Mouse (Mus musculus) MEL (cell line): ENCODE data around the gene Ppm1g.

Experiments
- CTCF ChIP-seq, 3 experiments: IDR thresholded peaks in 2 of 3; conservative IDR thresholded peaks in 1 of 3; 2 replicates each; pipeline ENCODE4 v1.5.1; 2011 to 2012; ENCODE audit warnings: low read length in 3 of 3, low read depth in 2 of 3, mild to moderate bottlenecking in 2 of 3, improper control_type of control experiment in 1 of 3, inconsistent platforms in 1 of 3, mixed read lengths in 1 of 3, moderate library complexity in 1 of 3; ENCODE audit not compliant: control insufficient read depth in 1 of 3, insufficient read depth in 1 of 3, poor library complexity in 1 of 3, severe bottlenecking in 1 of 3
- GABPA ChIP-seq: IDR thresholded peaks from 2 replicates; pipeline ENCODE4 v1.6.1; 2012; ENCODE audit warnings: low read depth, mild to moderate bottlenecking, inconsistent platforms, low read length, improper control_type of control experiment, moderate library complexity
- GATA1 ChIP-seq: IDR thresholded peaks from 2 replicates; pipeline ENCODE4 v1.6.1; 2011; ENCODE audit warnings: low read depth, low read length, improper control_type of control experiment
- MAFK ChIP-seq: IDR thresholded peaks from 2 replicates; pipeline ENCODE4 v1.6.1; 2011; ENCODE audit warnings: low read depth, mild to moderate bottlenecking, low read length, improper control_type of control experiment, borderline replicate concordance
- MAZ ChIP-seq: IDR thresholded peaks from 2 replicates; pipeline ENCODE4 v1.6.1; 2012; ENCODE audit warnings: low read depth, mild to moderate bottlenecking, inconsistent platforms, low read length, improper control_type of control experiment
- MXI1 ChIP-seq: IDR thresholded peaks from 2 replicates; pipeline ENCODE4 v1.6.1; 2011; ENCODE audit warnings: mild to moderate bottlenecking, low read depth, low read length, improper control_type of control experiment
- MYC ChIP-seq: IDR thresholded peaks from 2 replicates; pipeline ENCODE4 v1.6.1; 2011; ENCODE audit warnings: low read depth, mild to moderate bottlenecking, low read length, improper control_type of control experiment, moderate library complexity
- POLR2A ChIP-seq, 2 experiments: IDR thresholded peaks; 2 replicates each; pipeline ENCODE4 v1.6.1; 2011 to 2012; ENCODE audit warnings: low read length in 2 of 2, mild to moderate bottlenecking in 2 of 2, control low read depth in 1 of 2, improper control_type of control experiment in 1 of 2, low read depth in 1 of 2, moderate library complexity in 1 of 2; ENCODE audit not compliant: control insufficient read depth in 1 of 2, insufficient read depth in 1 of 2, poor library complexity in 1 of 2
- POLR2AphosphoS5 ChIP-seq: IDR thresholded peaks from 2 replicates; pipeline ENCODE4 v1.6.1; 2012; ENCODE audit warnings: low read depth, borderline replicate concordance, mild to moderate bottlenecking, inconsistent platforms, low read length, moderate library complexity, mixed read lengths
- TCF12 ChIP-seq: IDR thresholded peaks from 2 replicates; pipeline ENCODE4 v1.6.1; 2014; ENCODE audit warnings: low read depth, mild to moderate bottlenecking, inconsistent platforms, low read length, improper control_type of control experiment, moderate library complexity
- ZC3H11A ChIP-seq: IDR thresholded peaks from 2 replicates; pipeline ENCODE4 v1.6.1; 2012; ENCODE audit warnings: low read depth, mild to moderate bottlenecking, inconsistent platforms, low read length, improper control_type of control experiment

- TF ChIP-seq MAZ (peak; percentile 76; the same call in 1 of the 2 replicates), POLR2A (IDR thresholded peaks at IDR 0.05; ENCODE audit: control insufficient read depth in 1 of 2, insufficient read depth in 1 of 2, low read depth in 1 of 2, low read length in 2 of 2, poor library complexity in 1 of 2) (no peak; a peak in 1 of 4 replicates), MAFK (peak; percentile 34; the same call in 1 of the 2 replicates), GATA1 (peak; percentile 86), CTCF (IDR thresholded peaks at IDR 0.05 in 2 of 3, conservative IDR thresholded peaks at IDR 0.05 in 1 of 3; ENCODE audit: control insufficient read depth in 1 of 3, insufficient read depth in 1 of 3, low read depth in 2 of 3, low read length in 3 of 3, poor library complexity in 1 of 3, severe bottlenecking in 1 of 3) (peak in 1 of 3 experiments; percentile 37; a peak in 2 of 6 replicates), MXI1 (peak; percentile 78; the same call in 1 of the 2 replicates), TCF12 (peak; percentile 90), GABPA (no peak), MYC (peak; percentile 63; the same call in 1 of the 2 replicates), ZC3H11A (no peak), POLR2AphosphoS5 (no peak)
Observed at GRCm38 (mm10) chr5:31218294-31218693, 2.2 kb downstream of the Ppm1g start.
